Comparison of ENCODE assay signal across 24 mouse cellular contexts in genomic region chr3:103493623-103494022, GRCm38 (mm10).
"Had no signal": no experiment of that assay in that cellular context is flagged by ENCODE, and none has a peak within 500 bp of the region (broad histone marks: within the 10 kb centered on the region; RNA-seq: fewer than 3 reads in every experiment).

No protein-coding gene starts in this region.

- H3K27me3 ChIP-seq: heart, embryonic 13.5 days; heart, embryonic 15.5 days; hindbrain, embryonic 13.5 days; hindbrain, embryonic 15.5 days; kidney, embryonic 15.5 days; limb, embryonic 12.5 days had no signal

- H3K36me3 ChIP-seq: heart, embryonic 13.5 days; heart, embryonic 15.5 days; hindbrain, embryonic 13.5 days; hindbrain, embryonic 15.5 days; kidney, embryonic 15.5 days; limb, embryonic 10.5 days; limb, embryonic 12.5 days had no signal

- H3K4me1 ChIP-seq: heart, embryonic 13.5 days; heart, embryonic 15.5 days; hindbrain, embryonic 15.5 days had no signal

- H3K4me3 ChIP-seq: heart, adult 2 months; heart, embryonic 13.5 days; heart, embryonic 15.5 days; hindbrain, embryonic 13.5 days; hindbrain, embryonic 15.5 days; kidney, embryonic 15.5 days; limb, embryonic 10.5 days; limb, embryonic 12.5 days had no signal

- H3K27ac ChIP-seq: heart, adult 2 months; heart, embryonic 13.5 days; heart, embryonic 15.5 days; hindbrain, embryonic 13.5 days; hindbrain, embryonic 15.5 days; hindbrain, postnatal 0 days; kidney, embryonic 15.5 days; kidney, postnatal 0 days; limb, embryonic 10.5 days; limb, embryonic 12.5 days had no signal

- DNase-seq: gastrocnemius, postnatal 14 days; gastrocnemius, postnatal 36 days; heart, postnatal 14 days; heart, postnatal 36 days; kidney, adult 11 months; kidney, adult 2 months; kidney, adult 9 months; kidney, postnatal 14 days; kidney, postnatal 36 days; layer of hippocampus, adult 9-11 months; layer of hippocampus, postnatal 36 days; liver had no signal

- H3K4me2 ChIP-seq: heart, embryonic 11.5 days; heart, embryonic 13.5 days; heart, embryonic 15.5 days; hindbrain, embryonic 13.5 days; hindbrain, embryonic 15.5 days; kidney, embryonic 15.5 days; limb, embryonic 12.5 days; liver, embryonic 11.5 days had no signal

- ATAC-seq: hindbrain, postnatal 0 days had no signal

- H3K9ac ChIP-seq: heart, embryonic 13.5 days; heart, embryonic 15.5 days; hindbrain, embryonic 13.5 days; hindbrain, embryonic 15.5 days; kidney, embryonic 15.5 days; limb, embryonic 12.5 days had no signal

- H3K9me3 ChIP-seq: heart, embryonic 13.5 days; heart, embryonic 15.5 days; hindbrain, embryonic 13.5 days; hindbrain, embryonic 15.5 days; kidney, embryonic 15.5 days; limb, embryonic 10.5 days; limb, embryonic 12.5 days had no signal
